1 mouse cellular context compared by ENCODE assay signal in the genomic region with DNA sequence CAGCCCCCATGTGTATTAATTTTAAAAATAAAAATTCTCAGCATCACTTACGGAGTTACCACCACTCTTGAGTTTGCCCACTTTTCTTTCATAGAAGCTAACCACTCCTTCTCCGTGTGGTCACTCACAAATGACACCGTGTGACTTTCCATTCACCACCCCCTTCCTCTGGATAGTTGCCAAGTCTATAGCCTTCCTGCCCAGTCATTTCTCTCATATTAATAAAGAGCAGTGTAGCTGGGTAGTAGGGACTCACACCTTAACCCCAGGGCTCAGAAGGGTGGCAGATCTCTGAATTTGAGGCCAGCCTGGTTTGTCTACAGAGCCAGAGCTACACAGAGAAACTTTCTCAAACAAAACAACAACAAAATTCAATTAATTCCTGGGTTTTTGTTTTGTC.
TF ChIP-seq lines count a peak whose summit lies in the region.

No protein-coding gene starts in this region.

TF ChIP-seq in myocyte, 11 proteins besides CTCF, POLR2A, EP300 and RAD21:
- TF ChIP-seq MAX (IDR thresholded peaks at IDR 0.05; ENCODE audit: low read depth), result no peak
- no peak for TF ChIP-seq REST (IDR thresholded peaks at IDR 0.05; ENCODE audit: insufficient read depth, insufficient read length)
